Mouse (Mus musculus): ENCODE measurements around the gene 2810408A11Rik. TPM values are rescaled to one million over a fixed set of nuclear protein-coding genes. Genes with fewer than 3 reads are reported as not detected.

The 2810408A11Rik gene
- polyA plus RNA-seq (2016; fragmentation: Nextera tagmentation; extraction: Ambion mirVana) = 22.4 TPM in 2 replicates

GRCm38 (mm10) chr11:69900471-69901405 lies at the start of gene 2810408A11Rik, which contains the start of gene Neurl4:
Gene 2810408A11Rik (minus strand): TSS chr11:69900987.
Gene Neurl4 (plus strand): TSS chr11:69901072.
- Histone ChIP-seq H3K9ac (peak within 1 kb of the TSS; percentile 94), H3K27me3 (no peaks in the 10 kb centered on the region), H3K9me3 (no peaks in the 10 kb centered on the region), H3K4me3 (replicated peaks) (peak within 1 kb of the TSS; percentile 96), H3K4me1 (peaks cover 37% of the 10 kb centered on the region), H3K4me2 (peak within 1 kb of the TSS; percentile 93), H3K36me3 (replicated peaks) (peaks cover 33% of the 10 kb centered on the region), H3K27ac (peak within 1 kb of the TSS; percentile 98)
- under 1% methylated on average over 38 of the region's 38 CpGs for WGBS
- ATAC-seq (ENCODE audit: low FRiP score) = peak; percentile 94

GRCm38 (mm10) chr11:69948763-69949150 lies 48.0 kb upstream of the 2810408A11Rik start:
- Histone ChIP-seq H3K9ac (peak overlapping the region; percentile 57), H3K36me3 (replicated peaks) (peaks cover 17% of the 10 kb centered on the region), H3K27ac (peak overlapping the region; percentile 92), H3K9me3 (no peaks in the 10 kb centered on the region), H3K27me3 (peaks cover 13% of the 10 kb centered on the region), H3K4me1 (peaks cover 25% of the 10 kb centered on the region), H3K4me2 (peak overlapping the region; percentile 68), H3K4me3 (replicated peaks) (peak overlapping the region; percentile 45)
- ATAC-seq (ENCODE audit: low FRiP score) = peak; percentile 58
- WGBS = 0% methylated on average over 14 of the region's 14 CpGs

GRCm38 (mm10) chr11:69948066-69948762 lies 47.4 kb upstream of the 2810408A11Rik start, which contains the start of gene Slc2a4:
Gene Slc2a4 (minus strand): TSS chr11:69948188.
- peak; percentile 96 for ATAC-seq (ENCODE audit: low FRiP score)
- H3K4me1 ChIP-seq = peaks cover 25% of the 10 kb centered on the region
- 1% methylated on average over 34 of the region's 34 CpGs for WGBS
- H3K4me3 ChIP-seq (replicated peaks) = peak within 1 kb of the TSS; percentile 45
- H3K9me3 ChIP-seq = no peaks in the 10 kb centered on the region
- H3K36me3 ChIP-seq (replicated peaks) = peaks cover 18% of the 10 kb centered on the region
- peak within 1 kb of the TSS; percentile 92 for H3K27ac ChIP-seq
- H3K9ac ChIP-seq = peak within 1 kb of the TSS; percentile 57
- peak within 1 kb of the TSS; percentile 68 for H3K4me2 ChIP-seq
- peaks cover 13% of the 10 kb centered on the region for H3K27me3 ChIP-seq

- peak; percentile 39 for ATAC-seq (ENCODE audit: low FRiP score)
- H3K9me3 ChIP-seq = no peaks in the 10 kb centered on the region
- H3K4me3 ChIP-seq (replicated peaks) = peak overlapping the region; percentile 45
- peak overlapping the region; percentile 71 for H3K27ac ChIP-seq
- peaks cover 13% of the 10 kb centered on the region for H3K27me3 ChIP-seq
- H3K9ac ChIP-seq = peak overlapping the region; percentile 56
- H3K4me2 ChIP-seq = peak overlapping the region; percentile 68
- 3% methylated on average over 29 of the region's 29 CpGs for WGBS
- H3K4me1 ChIP-seq = peaks cover 25% of the 10 kb centered on the region
- peaks cover 18% of the 10 kb centered on the region for H3K36me3 ChIP-seq (replicated peaks)
These were observed 46.7 kb upstream of the 2810408A11Rik start for GRCm38 (mm10) chr11:69947337-69948065.

- peak overlapping the region; percentile 45; the same call in 1 of the 2 replicates for H3K4me3 ChIP-seq (replicated peaks)
- peaks cover 18% of the 10 kb centered on the region for H3K36me3 ChIP-seq (replicated peaks)
- WGBS = 92% methylated on average over 18 of the region's 18 CpGs
- H3K27me3 ChIP-seq = peaks cover 9% of the 10 kb centered on the region; the same call in 1 of the 2 replicates
- peaks cover 25% of the 10 kb centered on the region for H3K4me1 ChIP-seq
- peak overlapping the region; percentile 68; the same call in 1 of the 2 replicates for H3K4me2 ChIP-seq
- no peak overlapping the region for H3K27ac ChIP-seq
- H3K9ac ChIP-seq = no peak overlapping the region
- ATAC-seq (ENCODE audit: low FRiP score) = no peak
- no peaks in the 10 kb centered on the region for H3K9me3 ChIP-seq
These were observed 45.5 kb upstream of the 2810408A11Rik start for GRCm38 (mm10) chr11:69945997-69946891.

GRCm38 (mm10) chr11:69945216-69945615 lies 44.4 kb upstream of the 2810408A11Rik start:
- H3K4me3 ChIP-seq (replicated peaks) = no peak overlapping the region
- H3K9me3 ChIP-seq = no peaks in the 10 kb centered on the region
- no peak overlapping the region for H3K27ac ChIP-seq
- ATAC-seq (ENCODE audit: low FRiP score) = no peak
- H3K9ac ChIP-seq = no peak overlapping the region
- peaks cover 25% of the 10 kb centered on the region for H3K4me1 ChIP-seq
- 85% methylated on average over 13 of the region's 13 CpGs for WGBS
- H3K4me2 ChIP-seq = no peak overlapping the region
- 0 out of 2 replicates have a peak, but pooled peaks cover 3% of the 10 kb centered on the region for H3K27me3 ChIP-seq
- peaks cover 18% of the 10 kb centered on the region for H3K36me3 ChIP-seq (replicated peaks)

GRCm38 (mm10) chr11:69940962-69941361 lies 40.2 kb upstream of the 2810408A11Rik start:
- Histone ChIP-seq H3K27me3 (peaks cover 33% of the 10 kb centered on the region), H3K36me3 (replicated peaks) (peaks cover 18% of the 10 kb centered on the region), H3K9ac (no peak overlapping the region), H3K4me2 (no peak overlapping the region), H3K9me3 (no peaks in the 10 kb centered on the region), H3K27ac (no peak overlapping the region), H3K4me1 (peaks cover 15% of the 10 kb centered on the region), H3K4me3 (replicated peaks) (no peak overlapping the region)
- no peak for ATAC-seq (ENCODE audit: low FRiP score)
- 86% methylated on average over 4 of the region's 4 CpGs for WGBS

GRCm38 (mm10) chr11:69939731-69940130 lies 38.9 kb upstream of the 2810408A11Rik start:
- no peak for ATAC-seq (ENCODE audit: low FRiP score)
- Histone ChIP-seq H3K4me3 (replicated peaks) (no peak overlapping the region), H3K27ac (no peak overlapping the region), H3K9me3 (no peaks in the 10 kb centered on the region), H3K9ac (no peak overlapping the region), H3K36me3 (replicated peaks) (peaks cover 10% of the 10 kb centered on the region), H3K4me2 (no peak overlapping the region), H3K4me1 (peaks cover 22% of the 10 kb centered on the region), H3K27me3 (peaks cover 39% of the 10 kb centered on the region)
- WGBS = 92% methylated on average over 17 of the region's 17 CpGs

- H3K27ac ChIP-seq = no peak overlapping the region
- ATAC-seq (ENCODE audit: low FRiP score) = no peak
- H3K4me2 ChIP-seq = no peak overlapping the region
- H3K9me3 ChIP-seq = no peaks in the 10 kb centered on the region
- H3K9ac ChIP-seq = no peak overlapping the region
- whole genome bisulfite sequencing = 72% methylated on average over 5 of the region's 5 CpGs
- H3K27me3 ChIP-seq = peaks cover 41% of the 10 kb centered on the region
- H3K4me3 ChIP-seq (replicated peaks) = no peak overlapping the region
- peaks cover 24% of the 10 kb centered on the region for H3K4me1 ChIP-seq
- H3K36me3 ChIP-seq (replicated peaks) = peaks cover 5% of the 10 kb centered on the region
These were observed 38.4 kb upstream of the 2810408A11Rik start for GRCm38 (mm10) chr11:69939181-69939580.

- H3K4me3 ChIP-seq (replicated peaks) = no peak overlapping the region
- no peak for ATAC-seq (ENCODE audit: low FRiP score)
- H3K27me3 ChIP-seq = peaks cover 41% of the 10 kb centered on the region
- no peaks in the 10 kb centered on the region; the same call in 1 of the 2 replicates for H3K36me3 ChIP-seq (replicated peaks)
- H3K9me3 ChIP-seq = no peaks in the 10 kb centered on the region
- no peak overlapping the region for H3K27ac ChIP-seq
- 31% methylated on average over 9 of the region's 9 CpGs for WGBS
- peaks cover 24% of the 10 kb centered on the region for H3K4me1 ChIP-seq
- no peak overlapping the region for H3K9ac ChIP-seq
- H3K4me2 ChIP-seq = no peak overlapping the region
These were observed 37.7 kb upstream of the 2810408A11Rik start for GRCm38 (mm10) chr11:69938401-69938979.

Data from forebrain, embryonic 12.5 days (tissue).